Mouse (Mus musculus) cerebellum, adult 2 months (tissue): ENCODE measurements around the gene C1qb. TPM values are rescaled to one million over a fixed set of nuclear protein-coding genes. Genes with fewer than 3 reads are reported as not detected.

Experiments
- DNase-seq, 2 experiments: peaks; one replicate each; pipeline ENCODE4 v3.0.0; 2021
- H3K27ac ChIP-seq: fragments of 200-500 bp; 2 replicates; pipeline ENCODE4 v1.5.1; 2012; ENCODE audit warnings: low read length, control low read depth, inconsistent platforms; ENCODE audit not compliant: insufficient read depth
- H3K27me3 ChIP-seq: fragments of 200-500 bp; 2 replicates; pipeline ENCODE4 v1.6.1; 2012; ENCODE audit warnings: inconsistent platforms, mild to moderate bottlenecking, low read length, moderate library complexity; ENCODE audit not compliant: control insufficient read depth, insufficient read depth
- H3K4me1 ChIP-seq: fragments of 200-500 bp; 2 replicates; pipeline ENCODE4 v1.6.1; 2011; ENCODE audit warnings: low read length; ENCODE audit not compliant: control insufficient read depth, insufficient read depth
- H3K4me3 ChIP-seq: fragments of 200-500 bp; replicated peaks from 2 replicates; pipeline ENCODE3; 2011; ENCODE audit warnings: mild to moderate bottlenecking, low read depth, low read length, control low read depth; ENCODE audit not compliant: insufficient read depth
- CTCF ChIP-seq: fragments of 200-500 bp; IDR thresholded peaks from 2 replicates; pipeline ENCODE4 v1.5.1; 2011; ENCODE audit warnings: low read depth, mild to moderate bottlenecking, control low read depth, low read length, moderate library complexity, borderline replicate concordance; ENCODE audit not compliant: insufficient read depth
- POLR2A ChIP-seq: fragments of 200-500 bp; IDR thresholded peaks from 2 replicates; pipeline ENCODE4 v1.6.1; 2011; ENCODE audit warnings: low read length, control low read depth, borderline replicate concordance; ENCODE audit not compliant: insufficient read depth
- WGBS: fragments of 180-500 bp; shearing (Covaris S2); methylation state at CpG from one replicate; pipeline ENCODE4 v1.1.7; 2018; 5-methylcytosine and 5-hydroxymethylcytosine counted together
- polyA plus RNA-seq: library from polyadenylated mRNA; depleted of rRNA; stranded (reverse); fragments of >200 nt; gene quantifications from 2 replicates; pipeline ENCODE4 v1.2.3, GENCODE M21; 2012

C1qb gene
- polyA plus RNA-seq, 1 experiment: 46.8 TPM

DNA sequence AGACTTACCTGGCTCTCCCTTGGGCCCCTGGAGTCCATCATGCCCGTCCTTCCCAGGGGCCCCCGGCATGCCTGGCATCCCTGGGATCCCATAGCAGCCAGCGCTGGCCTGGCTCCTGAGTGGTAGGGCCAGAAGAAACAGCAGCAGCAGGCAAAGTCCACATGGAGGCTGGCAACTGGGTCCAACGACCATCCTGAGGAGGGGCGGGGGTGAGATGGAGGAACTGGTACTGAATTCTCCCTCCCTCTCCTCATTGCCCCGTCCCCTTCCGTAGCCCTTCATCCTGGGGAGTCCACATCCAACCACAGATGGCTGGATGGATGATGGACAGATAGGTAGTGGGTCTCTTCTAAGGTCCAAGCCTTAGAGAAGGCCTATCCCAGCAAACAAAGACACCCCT is 6.4 kb upstream of the C1qb start:
- WGBS: 57% methylated on average over 7 of the region's 7 CpGs
- Histone ChIP-seq H3K4me3 (no peak overlapping the region), H3K27me3 (no peaks in the 10 kb centered on the region), H3K27ac (no peak overlapping the region), H3K4me1 (no peaks in the 10 kb centered on the region)
- no peak for DNase-seq
- no peak for TF ChIP-seq POLR2A
- no peak for TF ChIP-seq CTCF

DNA sequence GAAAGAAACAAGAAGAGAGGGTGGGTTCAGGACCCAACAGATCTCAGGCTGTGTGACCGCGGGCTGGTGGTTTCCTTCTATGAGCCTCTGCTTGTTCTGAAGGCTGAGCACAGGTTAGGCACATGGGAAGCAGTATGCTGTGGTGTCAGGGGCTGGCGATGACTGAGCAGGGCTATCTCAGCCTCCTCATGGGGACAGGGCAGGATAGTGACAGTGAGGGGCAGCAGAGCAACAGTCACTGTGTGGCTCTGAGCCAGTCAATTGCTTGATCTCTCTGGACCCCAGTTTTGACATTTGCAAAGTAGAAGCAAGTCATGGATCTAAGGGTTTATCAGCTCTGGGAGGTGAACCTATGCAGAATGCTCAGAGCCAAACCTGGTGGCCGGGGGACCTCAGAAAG is 5.1 kb upstream of the C1qb start:
- Histone ChIP-seq H3K27ac (no peak overlapping the region), H3K4me1 (no peaks in the 10 kb centered on the region), H3K4me3 (no peak overlapping the region), H3K27me3 (no peaks in the 10 kb centered on the region)
- WGBS: 82% methylated on average over 4 of the region's 4 CpGs
- DNase-seq: no peak
- TF ChIP-seq CTCF: no peak
- no peak for TF ChIP-seq POLR2A

DNA sequence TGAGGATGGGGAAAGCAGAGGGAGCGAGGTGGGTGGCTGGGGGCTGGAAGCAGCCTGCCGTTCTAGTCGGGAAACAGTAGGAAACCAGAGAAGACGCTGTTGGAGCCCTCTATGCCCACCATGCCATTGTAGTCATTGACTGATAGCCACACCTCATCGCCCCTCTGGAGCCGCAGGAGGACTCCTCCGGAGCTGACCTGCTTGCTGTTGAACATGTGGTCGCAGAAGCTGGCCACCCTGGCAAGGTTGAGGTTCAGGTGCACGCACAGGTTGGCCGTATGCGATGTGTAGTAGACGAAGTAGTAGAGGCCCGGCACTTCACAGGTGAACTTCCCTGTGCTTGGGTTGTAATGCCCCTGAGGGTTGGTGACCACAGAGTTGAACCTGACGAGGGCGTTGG is 4.0 kb upstream of the C1qb start:
- no peak overlapping the region for H3K27ac ChIP-seq
- no peak overlapping the region for H3K4me3 ChIP-seq
- TF ChIP-seq POLR2A (no peak), CTCF (no peak)
- no peak for DNase-seq
- no peaks in the 10 kb centered on the region for H3K27me3 ChIP-seq
- H3K4me1 ChIP-seq: no peaks in the 10 kb centered on the region
- 83% methylated on average over 15 of the region's 15 CpGs for WGBS

DNA sequence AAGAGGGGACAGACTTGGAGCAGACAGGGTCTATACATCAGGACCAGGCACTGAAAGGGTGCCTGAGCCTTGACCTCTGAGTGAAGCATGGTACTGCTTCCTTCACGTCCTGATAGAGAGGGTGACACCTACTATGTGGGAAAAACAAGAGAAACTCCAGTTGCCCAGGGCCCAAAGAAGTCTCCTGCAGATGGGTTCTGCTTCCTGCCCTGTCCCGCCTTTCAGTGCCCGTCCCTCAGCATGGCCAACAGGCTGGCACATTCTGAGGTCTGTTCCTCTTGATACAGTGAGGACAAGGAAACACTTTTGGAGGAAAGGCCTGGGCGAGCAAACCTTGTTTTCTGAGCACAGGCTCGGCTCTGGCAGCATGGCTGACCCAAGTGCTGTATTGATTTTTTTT is 1.7 kb upstream of the C1qb start:
- Histone ChIP-seq H3K4me1 (no peaks in the 10 kb centered on the region), H3K27me3 (no peaks in the 10 kb centered on the region), H3K4me3 (no peak overlapping the region), H3K27ac (no peak overlapping the region)
- no peak for TF ChIP-seq POLR2A
- TF ChIP-seq CTCF: no peak
- DNase-seq: no peak
- whole genome bisulfite sequencing: 76% methylated on average over 5 of the region's 5 CpGs

DNA sequence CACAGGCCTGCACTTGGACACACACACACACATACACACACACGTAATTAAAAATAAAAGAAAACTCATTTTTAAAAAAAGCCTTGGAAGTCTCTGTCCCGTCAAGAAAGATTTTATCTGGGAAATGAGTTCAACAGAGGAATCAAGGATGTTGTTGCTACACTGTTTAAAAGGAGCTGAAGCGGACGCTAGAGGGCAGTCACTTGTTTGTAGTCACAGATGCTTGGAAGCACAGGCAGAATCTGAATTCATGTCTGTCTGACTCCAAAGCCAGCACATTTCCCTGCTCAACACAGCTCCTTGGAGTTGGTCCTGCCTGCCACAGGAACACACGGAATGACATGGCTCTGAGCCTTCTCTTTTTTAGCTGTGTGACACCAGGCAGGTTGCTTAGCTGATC is 7.4 kb downstream of the C1qb start:
- no peaks in the 10 kb centered on the region for H3K27me3 ChIP-seq
- no peak overlapping the region for H3K27ac ChIP-seq
- peak; percentile 15 to 22 for DNase-seq
- no peaks in the 10 kb centered on the region for H3K4me1 ChIP-seq
- WGBS: 36% methylated on average over 5 of the region's 5 CpGs
- H3K4me3 ChIP-seq: no peak overlapping the region
- TF ChIP-seq CTCF: peak; percentile 45; the same call in 1 of the 2 replicates
- TF ChIP-seq POLR2A: no peak

DNA sequence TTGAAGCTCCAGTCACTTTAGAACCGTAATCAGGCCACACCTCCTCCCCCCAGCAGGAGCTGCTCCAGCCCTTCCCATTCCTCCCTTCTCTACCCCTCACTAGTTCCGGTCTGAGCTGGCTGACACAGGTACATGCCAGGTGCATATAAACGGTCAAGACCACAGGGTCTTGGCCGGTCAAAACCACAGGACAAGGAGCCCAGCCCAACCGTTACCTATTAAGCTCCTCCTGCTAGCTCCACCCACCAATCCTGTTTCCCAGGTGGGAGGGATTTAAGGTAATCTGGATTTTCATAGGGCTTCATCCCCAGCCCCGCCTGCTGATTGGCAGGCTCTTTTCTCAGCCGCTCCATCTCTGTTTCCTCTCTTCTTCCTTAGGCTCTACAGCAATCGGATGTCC is 7.8 kb downstream of the C1qb start:
- no peak for DNase-seq
- no peak overlapping the region for H3K27ac ChIP-seq
- H3K27me3 ChIP-seq: no peaks in the 10 kb centered on the region
- no peaks in the 10 kb centered on the region for H3K4me1 ChIP-seq
- H3K4me3 ChIP-seq: no peak overlapping the region
- no peak for TF ChIP-seq CTCF
- no peak for TF ChIP-seq POLR2A
- 65% methylated on average over 8 of the region's 8 CpGs for WGBS

DNA sequence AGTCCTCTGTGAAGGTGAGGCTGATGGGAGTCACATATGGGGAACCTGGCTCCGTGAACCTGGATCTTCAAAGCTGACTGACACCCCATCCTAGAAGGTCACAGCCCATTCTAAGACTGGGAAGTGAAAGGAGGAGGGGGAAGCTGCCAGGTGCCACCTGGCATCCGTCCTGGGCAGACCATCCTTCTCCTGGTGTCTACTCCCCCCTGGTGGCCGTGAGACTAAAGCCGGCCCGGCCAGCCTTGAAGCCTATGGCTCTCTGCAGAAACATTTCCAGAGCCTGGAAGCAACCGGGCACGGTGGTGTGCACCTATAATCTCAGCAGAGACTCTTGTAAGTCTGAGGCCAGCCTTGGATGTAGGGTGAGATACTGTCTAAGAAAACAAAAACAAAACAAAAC is 9.0 kb downstream of the C1qb start:
- TF ChIP-seq CTCF: peak; percentile 59
- TF ChIP-seq POLR2A: no peak
- WGBS: 16% methylated on average over 7 of the region's 7 CpGs
- no peak overlapping the region for H3K27ac ChIP-seq
- peak; percentile 26 to 37 for DNase-seq
- H3K4me3 ChIP-seq: no peak overlapping the region
- no peaks in the 10 kb centered on the region for H3K27me3 ChIP-seq
- no peaks in the 10 kb centered on the region for H3K4me1 ChIP-seq

DNA sequence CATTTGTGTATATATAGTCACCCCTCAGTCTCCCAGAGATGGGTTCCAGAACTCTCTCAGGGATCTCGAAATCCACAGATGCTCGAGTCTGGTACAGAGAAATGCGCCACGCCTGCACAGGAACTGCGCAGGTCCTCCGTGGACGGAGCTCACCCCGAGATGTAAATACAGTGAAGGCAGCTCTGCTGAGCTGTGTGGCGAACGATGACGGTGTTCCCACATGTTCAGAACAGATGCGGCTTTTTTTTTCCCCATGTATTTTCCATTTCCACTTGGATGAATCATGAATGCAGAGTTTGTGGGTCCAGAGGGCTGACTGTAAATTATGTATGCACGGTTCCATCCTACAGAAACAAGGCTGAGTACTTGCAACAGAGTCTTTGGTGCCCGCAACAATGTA is 11.0 kb downstream of the C1qb start:
- H3K27me3 ChIP-seq: no peaks in the 10 kb centered on the region
- no peak overlapping the region for H3K27ac ChIP-seq
- no peak for DNase-seq
- no peak overlapping the region for H3K4me3 ChIP-seq
- H3K4me1 ChIP-seq: no peaks in the 10 kb centered on the region
- WGBS: 92% methylated on average over 14 of the region's 14 CpGs
- no peak for TF ChIP-seq CTCF
- no peak for TF ChIP-seq POLR2A
